In genomic region chr11:101359776-101360175, GRCm38 (mm10) we compare ENCODE assay signal across 19 mouse cellular contexts. TPM values are rescaled to one million over a fixed set of nuclear protein-coding genes. Genes with fewer than 3 reads are reported as not detected.
DNase-seq lines count a peak whose midpoint lies in the region; ATAC-seq and TF ChIP-seq lines count a peak whose summit lies in the region.
"Had no signal": no experiment of that assay in that cellular context is flagged by ENCODE, and none has a peak within 500 bp of the region (broad histone marks: within the 10 kb centered on the region; RNA-seq: fewer than 3 reads in every experiment).

No protein-coding gene starts in this region.

- no peaks in the 10 kb centered on the region for H3K36me3 ChIP-seq in lung, embryonic 16.5 days (ENCODE audit: control insufficient read depth, insufficient read depth, low read length)
- H3K36me3 ChIP-seq in heart, embryonic 12.5 days = no peaks in the 10 kb centered on the region
- no peaks in the 10 kb centered on the region for H3K36me3 ChIP-seq in liver, postnatal 0 days (replicated peaks; ENCODE audit: insufficient read depth, low read length)
- H3K36me3 ChIP-seq: liver, embryonic 13.5 days had no signal

- WGBS in lung, embryonic 16.5 days = 54% methylated on average over 9 of the region's 9 CpGs
- 58% methylated on average over 9 of the region's 9 CpGs for WGBS in heart, embryonic 12.5 days
- WGBS in liver, postnatal 0 days (ENCODE audit: insufficient replicate concordance) = 68% methylated on average over 9 of the region's 9 CpGs

- ATAC-seq in lung, embryonic 16.5 days (ENCODE audit: low read depth) = no peak
- no peak for ATAC-seq in heart, embryonic 12.5 days (ENCODE audit: insufficient number of reproducible peaks, low FRiP score)
- no peak for ATAC-seq in liver, postnatal 0 days
- ATAC-seq: activated CD4-positive, CD25-positive, alpha-beta regulatory T cell, adult 4 months; CD4-positive, CD25-positive, alpha-beta regulatory T cell, adult 4 months; forebrain, postnatal 0 days had no signal

- H3K27me3 ChIP-seq in lung, embryonic 16.5 days (ENCODE audit: control insufficient read depth, insufficient read depth, low read depth, low read length) = no peaks in the 10 kb centered on the region
- H3K27me3 ChIP-seq in heart, embryonic 12.5 days (replicated peaks) = no peaks in the 10 kb centered on the region
- no peaks in the 10 kb centered on the region for H3K27me3 ChIP-seq in liver, postnatal 0 days (ENCODE audit: insufficient read depth, low read length)
- H3K27me3 ChIP-seq: liver, embryonic 13.5 days had no signal

- H3K4me1 ChIP-seq in lung, embryonic 16.5 days (replicated peaks; ENCODE audit: control insufficient read depth, insufficient read depth, low read length) = 0 out of 2 replicates have a peak, but pooled peaks cover 3% of the 10 kb centered on the region
- peaks cover 32% of the 10 kb centered on the region for H3K4me1 ChIP-seq in heart, embryonic 12.5 days (replicated peaks)
- peaks cover 25% of the 10 kb centered on the region for H3K4me1 ChIP-seq in liver, postnatal 0 days (ENCODE audit: insufficient read depth)

- no peak overlapping the region for H3K4me3 ChIP-seq in lung, embryonic 16.5 days (ENCODE audit: low read length)
- H3K4me3 ChIP-seq in heart, embryonic 12.5 days = no peak overlapping the region
- H3K4me3 ChIP-seq in liver, postnatal 0 days (ENCODE audit: low read depth, low read length) = no peak overlapping the region
- H3K4me3 ChIP-seq: liver, embryonic 13.5 days had no signal

- peak; percentile 28 to 35 for DNase-seq in heart, adult 18-20 months
- no peak for DNase-seq in heart, postnatal 36 days
- no peak for DNase-seq in lung, postnatal 25 days (ENCODE audit: low spot score)
- DNase-seq in liver, postnatal 0 days = no peak
- DNase-seq in urinary bladder, adult 2 months (ENCODE audit: low spot score) = no peak
- DNase-seq: cerebellum, postnatal 36 days; forebrain, postnatal 0 days; gastrocnemius, postnatal 25 days; liver, embryonic 13.5 days; thymus, adult 18-20 months had no signal

- no peak overlapping the region for H3K4me2 ChIP-seq in lung, embryonic 16.5 days (ENCODE audit: low read depth, low read length)
- H3K4me2 ChIP-seq in heart, embryonic 12.5 days = no peak overlapping the region
- no peak overlapping the region for H3K4me2 ChIP-seq in liver, postnatal 0 days (ENCODE audit: low read depth, low read length)
- H3K4me2 ChIP-seq: liver, embryonic 13.5 days had no signal

- H3K9ac ChIP-seq in lung, embryonic 16.5 days (ENCODE audit: low read length) = no peak overlapping the region
- H3K9ac ChIP-seq in heart, embryonic 12.5 days = no peak overlapping the region
- no peak overlapping the region for H3K9ac ChIP-seq in liver, postnatal 0 days (replicated peaks)
- H3K9ac ChIP-seq: forebrain, postnatal 0 days; liver, embryonic 13.5 days had no signal

- peak overlapping the region; percentile 53; the same call in 1 of the 2 replicates for H3K27ac ChIP-seq in lung, embryonic 16.5 days (ENCODE audit: low read length)
- H3K27ac ChIP-seq in heart, embryonic 12.5 days (ENCODE audit: poor library complexity, severe bottlenecking) = peak overlapping the region; percentile 74
- H3K27ac ChIP-seq in liver, postnatal 0 days (ENCODE audit: low read depth) = 0 out of 2 replicates have a peak overlapping the region, but pooled peaks have one; percentile 91
- H3K27ac ChIP-seq: liver, embryonic 13.5 days had no signal

- intact Hi-C loops in heart, postnatal 36 days (cut with DNase I) = loop anchor here (2.0 kb wide), 1 partner anchor 31 kb away; no protein-coding TSS in a partner anchor

- TF ChIP-seq CTCF in liver, postnatal 0 days (IDR thresholded peaks at IDR 0.05; ENCODE audit: low read depth) = no peak

- H3K9me3 ChIP-seq in lung, embryonic 16.5 days (ENCODE audit: control insufficient read depth, low read length) = no peaks in the 10 kb centered on the region
- H3K9me3 ChIP-seq in heart, embryonic 12.5 days (replicated peaks) = no peaks in the 10 kb centered on the region
- H3K9me3 ChIP-seq in liver, postnatal 0 days (ENCODE audit: low read length) = no peaks in the 10 kb centered on the region
- H3K9me3 ChIP-seq: liver, embryonic 13.5 days had no signal

- TF ChIP-seq EP300 in liver, postnatal 0 days (IDR thresholded peaks at IDR 0.05; ENCODE audit: low read depth) = no peak

RNA-seq across cellular contexts. Expression of gene G6pc, which starts 7.6 kb away (rescaled TPM):
- total RNA-seq in heart, adult 18-20 months (2021) = not detected
- total RNA-seq in heart, postnatal 36 days (2021) = not detected
- not detected in 2 replicates for polyA plus RNA-seq in lung, embryonic 16.5 days (2015; fragmentation: Nextera tagmentation; extraction: Ambion mirVana)
- polyA plus RNA-seq in heart, embryonic 12.5 days (2016; fragmentation: Nextera tagmentation; extraction: Ambion mirVana) = not detected in 2 replicates
- 97.9 and 206 TPM in 2 replicates for polyA plus RNA-seq in liver, postnatal 0 days (2015; fragmentation: Nextera tagmentation; extraction: Ambion mirVana)
- polyA plus RNA-seq in urinary bladder, adult 2 months (2012; rRNA removed) = not detected in 2 replicates
- total RNA-seq: forebrain, postnatal 0 days; gastrocnemius, postnatal 25 days; left cerebral cortex, postnatal 10 days; megakaryocyte progenitor cell, adult 5-6 weeks; midbrain, postnatal 0 days had no signal
- polyA plus RNA-seq: activated CD4-positive, CD25-positive, alpha-beta regulatory T cell, adult 4 months; CD4-positive, CD25-positive, alpha-beta regulatory T cell, adult 4 months; embryonic facial prominence, embryonic 14.5 days; forebrain, postnatal 0 days; liver, embryonic 13.5 days; midbrain, postnatal 0 days; neural tube, embryonic 14.5 days had no signal

RNA-seq across cellular contexts. Expression of gene Aoc3, which starts 29.4 kb away (rescaled TPM):
- 10 to 100 TPM; 10.5 to 16.6 TPM for total RNA-seq in heart, adult 18-20 months (2021)
- total RNA-seq in heart, postnatal 36 days (2021) = 10 to 100 TPM; 13.5 to 16.7 TPM
- 1.9 and 2.2 TPM in 2 replicates for polyA plus RNA-seq in lung, embryonic 16.5 days (2015; fragmentation: Nextera tagmentation; extraction: Ambion mirVana)
- 0.06 and 0.17 TPM in 2 replicates for polyA plus RNA-seq in heart, embryonic 12.5 days (2016; fragmentation: Nextera tagmentation; extraction: Ambion mirVana)
- polyA plus RNA-seq in liver, postnatal 0 days (2015; fragmentation: Nextera tagmentation; extraction: Ambion mirVana) = 0.05 and 0.06 TPM in 2 replicates
- 59.2 and 75.5 TPM in 2 replicates for polyA plus RNA-seq in urinary bladder, adult 2 months (2012; rRNA removed)
- polyA plus RNA-seq: activated CD4-positive, CD25-positive, alpha-beta regulatory T cell, adult 4 months; CD4-positive, CD25-positive, alpha-beta regulatory T cell, adult 4 months; neural tube, embryonic 14.5 days had no signal

RNA-seq across cellular contexts. Expression of gene Aoc2, which starts 34.9 kb away (rescaled TPM):
- total RNA-seq in heart, adult 18-20 months (2021) = 1 to 10 TPM; 1.2 to 2.2 TPM
- total RNA-seq in heart, postnatal 36 days (2021) = 1 to 10 TPM; 1.8 to 2.2 TPM
- 0.92 and 1.2 TPM in 2 replicates for polyA plus RNA-seq in lung, embryonic 16.5 days (2015; fragmentation: Nextera tagmentation; extraction: Ambion mirVana)
- polyA plus RNA-seq in heart, embryonic 12.5 days (2016; fragmentation: Nextera tagmentation; extraction: Ambion mirVana) = 1.3 and 1.5 TPM in 2 replicates
- 0.44 and 0.60 TPM in 2 replicates for polyA plus RNA-seq in liver, postnatal 0 days (2015; fragmentation: Nextera tagmentation; extraction: Ambion mirVana)
- polyA plus RNA-seq in urinary bladder, adult 2 months (2012; rRNA removed) = 3.8 and 4.8 TPM in 2 replicates

RNA-seq across cellular contexts. Expression of gene Psme3, which starts 43.8 kb away (rescaled TPM):
- total RNA-seq in heart, adult 18-20 months (2021) = 10 to 100 TPM; 65.0 to 86.3 TPM
- 10 to 100 TPM; 73.9 to 85.2 TPM for total RNA-seq in heart, postnatal 36 days (2021)
- polyA plus RNA-seq in lung, embryonic 16.5 days (2015; fragmentation: Nextera tagmentation; extraction: Ambion mirVana) = 94.0 and 101 TPM in 2 replicates
- 131 and 136 TPM in 2 replicates for polyA plus RNA-seq in heart, embryonic 12.5 days (2016; fragmentation: Nextera tagmentation; extraction: Ambion mirVana)
- 78.4 and 78.8 TPM in 2 replicates for polyA plus RNA-seq in liver, postnatal 0 days (2015; fragmentation: Nextera tagmentation; extraction: Ambion mirVana)
- polyA plus RNA-seq in urinary bladder, adult 2 months (2012; rRNA removed) = 60.6 and 68.7 TPM in 2 replicates

RNA-seq across cellular contexts. Expression of gene Aarsd1, which starts 57.6 kb away (rescaled TPM):
- total RNA-seq in heart, adult 18-20 months (2021) = 10 to 100 TPM; 18.5 to 22.9 TPM
- 10 to 100 TPM; 18.6 to 22.8 TPM for total RNA-seq in heart, postnatal 36 days (2021)
- 63.9 and 67.2 TPM in 2 replicates for polyA plus RNA-seq in lung, embryonic 16.5 days (2015; fragmentation: Nextera tagmentation; extraction: Ambion mirVana)
- polyA plus RNA-seq in heart, embryonic 12.5 days (2016; fragmentation: Nextera tagmentation; extraction: Ambion mirVana) = 42.9 and 55.5 TPM in 2 replicates
- 23.7 and 24.2 TPM in 2 replicates for polyA plus RNA-seq in liver, postnatal 0 days (2015; fragmentation: Nextera tagmentation; extraction: Ambion mirVana)
- polyA plus RNA-seq in urinary bladder, adult 2 months (2012; rRNA removed) = 26.1 and 27.7 TPM in 2 replicates

Comparison
In these comparisons a context has a peak if more than half of its experiments do, and no peak if none do; other contexts are left out.
1. DNase-seq: peak in heart, adult 18-20 months (2 of 2); none in heart, postnatal 36 days (0 of 2), lung, postnatal 25 days (single experiment), liver, postnatal 0 days (single experiment) and urinary bladder, adult 2 months (single experiment).
2. RNA of gene G6pc, which starts 7.6 kb away (polyA plus RNA-seq): 97.9 to 206 TPM in liver, postnatal 0 days; not detected in urinary bladder, adult 2 months, not detected in lung, embryonic 16.5 days and not detected in heart, embryonic 12.5 days; every median in the first group is over 10 times any median in the second.
3. RNA of gene Aoc3, which starts 29.4 kb away (polyA plus RNA-seq): 59.2 to 75.5 TPM in urinary bladder, adult 2 months; 1.9 to 2.2 TPM in lung, embryonic 16.5 days, 0.06 to 0.17 TPM in heart, embryonic 12.5 days and 0.05 to 0.06 TPM in liver, postnatal 0 days; every median in the first group is over 10 times any median in the second.
4. Peak in every context shown above with its lines, with median percentiles within 50 percentile points of each other: H3K27ac ChIP-seq.